Mouse (Mus musculus): ENCODE measurements around the gene Podxl2.

DNA sequence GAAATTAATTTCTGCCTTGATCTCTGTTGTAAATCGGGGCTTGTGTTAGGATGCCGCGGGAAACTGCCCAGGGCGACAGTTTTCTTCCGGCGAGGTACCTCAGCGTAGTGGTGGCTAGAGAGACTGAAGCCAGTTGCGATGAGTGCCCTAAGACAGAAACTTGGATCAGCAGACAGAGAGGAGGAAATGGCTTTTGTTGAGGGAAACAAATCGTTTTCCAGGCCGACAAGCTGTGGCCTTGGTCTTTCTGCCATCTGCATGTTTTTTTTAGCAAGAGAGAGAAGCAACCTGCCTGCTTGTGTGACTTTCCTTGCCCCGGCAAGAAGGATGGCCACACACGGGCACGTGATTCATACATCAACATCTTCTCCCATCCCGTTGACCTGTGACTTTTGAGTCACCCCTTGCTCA lies 80.3 kb downstream of the Podxl2 start:
- TF ChIP-seq ZNF384 (IDR thresholded peaks at IDR 0.05; ENCODE audit: low read depth, low read length) (no peak), CHD2 (IDR thresholded peaks at IDR 0.05; ENCODE audit: low read depth, low read length) (no peak), ZC3H11A (IDR thresholded peaks at IDR 0.05; ENCODE audit: borderline replicate concordance, low read depth, low read length) (no peak), MAFK (IDR thresholded peaks at IDR 0.05; ENCODE audit: insufficient read depth, low read depth, low read length) (no peak)

All from ES-E14 (cell line).